Mouse (Mus musculus): ENCODE measurements around the gene Ier5.

Gene Ier5

DNA sequence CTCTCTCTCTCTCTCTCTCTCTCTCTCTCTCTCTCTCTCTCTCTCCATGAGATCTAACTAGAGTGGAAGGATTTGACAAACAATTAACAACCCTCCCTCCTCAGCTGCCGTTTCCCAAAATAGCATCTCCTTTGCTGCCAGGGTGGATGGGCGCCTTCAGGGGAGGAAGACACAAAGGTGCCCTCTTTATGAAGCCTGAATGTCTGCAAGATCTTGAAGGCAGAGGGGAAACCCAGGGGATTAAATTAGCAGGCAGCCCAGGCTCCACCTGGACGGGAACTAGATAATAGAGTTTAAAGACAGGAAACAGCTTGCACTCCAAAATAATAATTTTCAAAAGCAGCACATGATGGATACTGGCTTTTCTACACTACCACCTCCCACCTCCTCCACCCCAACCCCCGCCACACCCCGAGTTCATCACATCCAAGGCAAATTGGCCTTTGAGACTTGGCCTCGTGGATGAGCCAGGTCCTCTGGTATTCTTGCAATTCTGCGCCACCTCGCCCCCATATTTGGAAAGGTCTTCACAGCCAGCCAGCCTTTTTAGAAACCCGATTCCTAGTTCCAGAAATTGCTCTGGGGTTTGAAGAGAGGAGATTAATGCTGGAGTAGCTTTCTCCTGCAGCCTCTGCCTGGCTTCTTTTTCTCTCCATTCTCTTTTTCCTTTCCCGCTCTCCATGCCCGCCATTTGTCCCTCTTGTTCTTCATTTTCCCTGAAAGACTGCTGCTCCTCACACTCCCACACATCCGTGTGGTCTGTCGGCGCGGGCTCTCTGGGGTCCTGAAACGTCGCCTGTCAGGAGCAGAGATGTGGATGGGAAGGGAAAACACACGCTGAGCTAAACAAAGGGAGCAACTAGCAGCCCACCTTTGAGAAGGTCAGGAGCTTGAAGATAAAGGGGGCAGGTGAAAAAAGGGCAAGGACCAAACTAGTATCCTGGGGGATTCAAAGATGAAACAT is 10.2 kb upstream of the Ier5 start:
- TF ChIP-seq NANOG (IDR thresholded peaks at IDR 0.05; ENCODE audit: borderline replicate concordance, low read length) (peak; percentile 31; the same call in 1 of the 2 replicates), POU5F1 (IDR thresholded peaks at IDR 0.05; ENCODE audit: borderline replicate concordance, low read length) (no peak)

DNA sequence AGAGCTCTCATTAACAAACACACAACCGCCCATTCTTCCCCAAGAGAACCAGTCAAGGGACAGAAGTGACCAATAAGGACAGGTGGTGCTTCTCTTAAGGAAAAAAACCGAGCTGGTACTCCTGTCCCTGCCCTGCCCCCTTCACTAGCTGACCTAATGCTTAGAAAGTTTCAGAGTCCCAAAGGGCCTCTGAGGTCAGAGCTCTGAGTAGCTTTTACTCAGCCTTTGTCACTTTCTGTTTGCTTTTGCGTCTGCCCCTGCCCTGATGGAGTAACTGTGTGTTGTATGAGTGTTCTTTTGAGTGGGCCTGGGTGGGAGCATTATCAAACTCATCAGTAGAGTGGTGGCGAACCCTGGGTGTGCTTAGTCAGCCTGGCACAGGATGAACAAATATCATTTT is 9.0 kb upstream of the Ier5 start:
- no peaks in the 10 kb centered on the region for H3K36me3 ChIP-seq (ENCODE audit: insufficient read depth, low read length)
- no peak overlapping the region for H3K4me3 ChIP-seq (replicated peaks; ENCODE audit: low read length)
- H3K4me1 ChIP-seq (replicated peaks; ENCODE audit: low read depth, low read length), result peaks cover 45% of the 10 kb centered on the region
- H3K9me3 ChIP-seq (ENCODE audit: low read length), result no peaks in the 10 kb centered on the region
- H3K27me3 ChIP-seq (ENCODE audit: insufficient read depth, low read length), result peaks cover 37% of the 10 kb centered on the region
- TF ChIP-seq NANOG (IDR thresholded peaks at IDR 0.05; ENCODE audit: borderline replicate concordance, low read length), result no peak
- TF ChIP-seq POU5F1 (IDR thresholded peaks at IDR 0.05; ENCODE audit: borderline replicate concordance, low read length), result no peak
- no peak for TF ChIP-seq CTCF (conservative IDR thresholded peaks at IDR 0.05; ENCODE audit: low read length)

More for the DNA sequence above, 10.2 kb upstream of the Ier5 start:
- no peaks in the 10 kb centered on the region for H3K9me3 ChIP-seq (ENCODE audit: low read length)
- H3K27me3 ChIP-seq (ENCODE audit: insufficient read depth, low read length), result peaks cover 33% of the 10 kb centered on the region
- H3K4me1 ChIP-seq (replicated peaks; ENCODE audit: low read depth, low read length), result peaks cover 58% of the 10 kb centered on the region
- peak overlapping the region; percentile 46; the same call in 1 of the 2 replicates for H3K4me3 ChIP-seq (replicated peaks; ENCODE audit: low read length)
- H3K36me3 ChIP-seq (ENCODE audit: insufficient read depth, low read length), result no peaks in the 10 kb centered on the region

DNA sequence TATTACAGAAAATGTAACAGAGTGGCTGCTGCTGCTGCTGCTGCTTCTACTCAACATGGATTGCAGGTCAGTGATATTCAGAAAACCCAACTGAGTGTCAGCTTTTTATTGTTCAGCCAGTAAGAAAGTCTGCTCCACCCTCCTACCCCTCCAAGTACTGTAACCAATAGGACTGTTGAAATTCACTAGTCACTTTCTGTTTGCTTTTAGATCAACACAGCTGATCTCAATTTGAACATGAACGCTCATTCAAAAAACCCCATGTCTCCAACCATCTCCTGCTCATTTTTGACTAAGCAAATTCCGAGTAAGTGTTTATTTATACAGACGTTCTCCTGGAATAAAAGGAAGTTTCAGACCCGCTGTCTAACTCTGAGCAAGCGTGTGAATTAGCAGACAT is 8.4 kb upstream of the Ier5 start:
- Histone ChIP-seq H3K9me3 (ENCODE audit: low read length) (no peaks in the 10 kb centered on the region), H3K27me3 (ENCODE audit: insufficient read depth, low read length) (peaks cover 42% of the 10 kb centered on the region), H3K4me1 (replicated peaks; ENCODE audit: low read depth, low read length) (peaks cover 41% of the 10 kb centered on the region), H3K4me3 (replicated peaks; ENCODE audit: low read length) (no peak overlapping the region), H3K36me3 (ENCODE audit: insufficient read depth, low read length) (no peaks in the 10 kb centered on the region)
- TF ChIP-seq POU5F1 (IDR thresholded peaks at IDR 0.05; ENCODE audit: borderline replicate concordance, low read length), result no peak
- TF ChIP-seq NANOG (IDR thresholded peaks at IDR 0.05; ENCODE audit: borderline replicate concordance, low read length), result no peak
- TF ChIP-seq CTCF (conservative IDR thresholded peaks at IDR 0.05; ENCODE audit: low read length), result no peak

DNA sequence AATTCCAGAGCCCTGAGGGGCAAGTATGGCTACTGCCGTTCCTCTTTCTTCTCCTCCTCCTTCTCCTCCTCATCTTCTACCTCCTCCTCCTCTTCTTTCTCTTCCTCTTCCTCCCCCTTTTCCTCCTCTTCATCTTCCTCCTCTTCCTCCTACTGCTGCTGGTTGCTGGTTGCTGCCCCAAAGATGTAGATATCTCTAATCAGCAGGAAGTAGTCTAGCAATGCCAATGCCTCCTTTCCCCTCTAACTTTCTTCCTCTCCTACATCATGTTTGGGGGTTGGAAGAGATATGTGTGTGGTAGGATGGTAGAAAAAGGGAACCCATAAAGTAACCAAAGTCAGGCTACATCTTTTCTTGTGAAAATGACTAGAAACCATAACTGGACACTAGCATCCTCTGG is 6.9 kb upstream of the Ier5 start:
- Histone ChIP-seq H3K4me3 (replicated peaks; ENCODE audit: low read length) (no peak overlapping the region), H3K36me3 (ENCODE audit: insufficient read depth, low read length) (no peaks in the 10 kb centered on the region), H3K27me3 (ENCODE audit: insufficient read depth, low read length) (peaks cover 48% of the 10 kb centered on the region), H3K4me1 (replicated peaks; ENCODE audit: low read depth, low read length) (peaks cover 26% of the 10 kb centered on the region), H3K9me3 (ENCODE audit: low read length) (no peaks in the 10 kb centered on the region)
- TF ChIP-seq CTCF (conservative IDR thresholded peaks at IDR 0.05; ENCODE audit: low read length) (no peak), POU5F1 (IDR thresholded peaks at IDR 0.05; ENCODE audit: borderline replicate concordance, low read length) (no peak), NANOG (IDR thresholded peaks at IDR 0.05; ENCODE audit: borderline replicate concordance, low read length) (no peak)

DNA sequence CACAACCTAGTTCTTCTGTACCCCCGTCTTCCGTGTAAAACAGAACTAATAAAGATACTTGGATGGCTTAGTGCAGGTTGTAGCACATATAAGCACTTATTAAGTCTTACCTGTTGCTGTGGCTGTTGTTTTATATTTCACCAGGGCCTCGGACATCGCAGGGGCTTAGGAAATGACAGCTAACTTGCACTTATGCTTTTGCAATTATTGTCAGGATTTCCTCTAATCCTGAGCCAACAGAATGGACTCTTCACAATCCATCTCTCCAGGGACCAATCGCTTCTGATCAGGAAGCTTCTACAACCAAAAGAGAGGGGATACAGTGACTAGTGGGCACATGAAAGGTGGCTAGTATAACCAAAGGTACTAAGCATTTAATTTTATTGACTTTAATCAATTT is 4.6 kb upstream of the Ier5 start:
- Histone ChIP-seq H3K27me3 (ENCODE audit: insufficient read depth, low read length) (peaks cover 43% of the 10 kb centered on the region), H3K36me3 (ENCODE audit: insufficient read depth, low read length) (no peaks in the 10 kb centered on the region), H3K4me3 (replicated peaks; ENCODE audit: low read length) (no peak overlapping the region), H3K9me3 (ENCODE audit: low read length) (no peaks in the 10 kb centered on the region), H3K4me1 (replicated peaks; ENCODE audit: low read depth, low read length) (peaks cover 8% of the 10 kb centered on the region)
- TF ChIP-seq NANOG (IDR thresholded peaks at IDR 0.05; ENCODE audit: borderline replicate concordance, low read length) (no peak), CTCF (conservative IDR thresholded peaks at IDR 0.05; ENCODE audit: low read length) (no peak), POU5F1 (IDR thresholded peaks at IDR 0.05; ENCODE audit: borderline replicate concordance, low read length) (no peak)

DNA sequence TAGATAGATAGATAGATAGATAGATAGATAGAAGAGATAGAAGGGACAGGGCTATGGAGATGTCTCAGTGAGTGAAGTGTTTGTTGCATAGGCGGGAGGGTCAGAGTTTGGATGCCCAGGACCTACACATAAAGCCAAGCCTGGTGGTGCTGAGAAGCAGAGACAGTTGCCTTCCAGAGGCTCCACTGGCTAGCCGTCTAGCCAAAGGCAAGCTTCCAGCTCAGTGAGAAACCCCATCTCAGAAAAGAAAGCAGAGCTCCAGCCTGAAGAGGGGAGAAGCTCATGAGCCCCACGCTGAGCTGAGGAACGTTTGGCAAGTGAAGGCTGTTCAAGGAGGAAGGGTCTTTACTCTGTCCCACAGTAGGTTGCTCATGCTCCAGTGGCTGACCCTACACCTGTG is 3.2 kb upstream of the Ier5 start:
- Histone ChIP-seq H3K27me3 (ENCODE audit: insufficient read depth, low read length) (peaks cover 47% of the 10 kb centered on the region), H3K4me1 (replicated peaks; ENCODE audit: low read depth, low read length) (peaks cover 13% of the 10 kb centered on the region), H3K4me3 (replicated peaks; ENCODE audit: low read length) (no peak overlapping the region), H3K36me3 (ENCODE audit: insufficient read depth, low read length) (no peaks in the 10 kb centered on the region), H3K9me3 (ENCODE audit: low read length) (no peaks in the 10 kb centered on the region)
- TF ChIP-seq POU5F1 (IDR thresholded peaks at IDR 0.05; ENCODE audit: borderline replicate concordance, low read length) (no peak), CTCF (conservative IDR thresholded peaks at IDR 0.05; ENCODE audit: low read length) (no peak), NANOG (IDR thresholded peaks at IDR 0.05; ENCODE audit: borderline replicate concordance, low read length) (no peak)

DNA sequence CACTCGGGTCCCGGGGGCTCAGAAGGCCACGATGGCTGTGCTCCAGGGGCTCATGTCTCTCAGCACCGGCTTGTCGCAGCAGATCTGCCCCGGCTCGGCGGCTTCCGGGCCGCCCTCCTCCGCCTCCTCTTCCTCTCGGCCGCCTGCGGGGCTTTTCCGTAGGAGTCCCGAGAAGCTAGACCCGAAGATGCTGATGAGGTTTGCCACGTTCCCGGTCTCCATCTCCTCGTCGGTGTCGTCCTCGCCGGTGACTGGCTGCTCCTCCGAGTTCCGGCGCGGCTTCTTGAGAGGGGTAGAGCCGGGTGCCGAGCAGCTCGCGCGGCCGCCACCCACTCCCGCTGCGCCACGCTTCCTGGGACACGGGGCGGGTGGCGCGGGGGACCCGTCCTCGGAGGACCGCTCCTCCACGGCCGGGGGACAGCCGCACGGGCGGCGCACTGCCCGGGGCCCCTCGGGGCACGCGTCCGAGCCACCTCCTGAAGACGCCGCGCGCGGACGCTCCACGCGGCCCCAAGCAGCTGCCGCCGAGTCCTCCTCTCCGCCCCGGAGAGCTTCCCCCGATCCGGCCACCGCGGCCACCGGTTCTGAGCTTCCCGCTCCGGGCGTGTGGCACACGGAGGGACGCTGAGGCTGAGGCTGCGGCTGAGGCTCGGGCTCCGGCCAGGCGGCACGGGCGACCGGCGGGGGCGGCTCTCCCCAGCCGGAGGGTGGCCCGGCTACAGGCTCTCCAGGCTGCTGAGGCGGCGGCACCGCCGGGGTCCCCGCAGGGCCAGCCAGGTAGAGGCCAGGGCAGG is 753 bp downstream of the Ier5 start:
- Histone ChIP-seq H3K9me3 (ENCODE audit: low read length) (no peaks in the 10 kb centered on the region), H3K27me3 (ENCODE audit: insufficient read depth, low read length) (peaks cover 68% of the 10 kb centered on the region), H3K4me1 (replicated peaks; ENCODE audit: low read depth, low read length) (peaks cover 18% of the 10 kb centered on the region), H3K36me3 (ENCODE audit: insufficient read depth, low read length) (no peaks in the 10 kb centered on the region), H3K4me3 (replicated peaks; ENCODE audit: low read length) (peak overlapping the region; percentile 84)
- no peak for TF ChIP-seq POU5F1 (IDR thresholded peaks at IDR 0.05; ENCODE audit: borderline replicate concordance, low read length)
- TF ChIP-seq NANOG (IDR thresholded peaks at IDR 0.05; ENCODE audit: borderline replicate concordance, low read length), result no peak
- no peak for TF ChIP-seq CTCF (conservative IDR thresholded peaks at IDR 0.05; ENCODE audit: low read length)

DNA sequence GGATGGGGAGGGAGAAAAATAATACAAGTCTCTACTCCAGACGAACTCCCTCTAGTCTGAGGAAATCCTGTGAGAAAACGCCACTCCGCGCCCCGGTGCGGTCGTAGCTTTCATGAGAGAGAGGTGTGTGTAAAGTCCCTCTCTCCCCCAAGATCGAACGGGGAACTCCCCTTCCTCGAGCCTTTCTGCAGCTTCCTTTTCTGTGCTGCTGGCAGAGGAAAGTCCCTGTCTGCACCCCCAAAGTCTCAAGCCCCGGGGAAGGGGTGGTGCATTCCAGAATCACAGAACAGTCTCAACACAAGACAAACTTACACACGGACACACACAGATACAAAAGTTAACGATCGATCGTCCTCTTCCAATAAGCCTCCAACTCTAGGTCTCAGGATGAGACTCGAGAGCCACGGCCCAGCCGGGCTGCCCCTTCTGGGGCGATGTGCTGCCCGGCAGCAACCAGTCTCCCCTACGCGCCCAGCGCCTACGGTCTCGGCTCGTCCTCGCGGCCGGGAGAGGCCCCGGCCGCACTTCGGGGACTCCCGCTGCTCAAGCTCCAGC is 1.4 kb downstream of the Ier5 start:
- Histone ChIP-seq H3K9me3 (ENCODE audit: low read length) (no peaks in the 10 kb centered on the region), H3K4me1 (replicated peaks; ENCODE audit: low read depth, low read length) (peaks cover 25% of the 10 kb centered on the region), H3K36me3 (ENCODE audit: insufficient read depth, low read length) (no peaks in the 10 kb centered on the region), H3K4me3 (replicated peaks; ENCODE audit: low read length) (peak overlapping the region; percentile 84), H3K27me3 (ENCODE audit: insufficient read depth, low read length) (peaks cover 68% of the 10 kb centered on the region)
- no peak for TF ChIP-seq POU5F1 (IDR thresholded peaks at IDR 0.05; ENCODE audit: borderline replicate concordance, low read length)
- TF ChIP-seq NANOG (IDR thresholded peaks at IDR 0.05; ENCODE audit: borderline replicate concordance, low read length), result no peak
- TF ChIP-seq CTCF (conservative IDR thresholded peaks at IDR 0.05; ENCODE audit: low read length), result no peak

Data from E14TG2a.4 (cell line).